ENCODE assay signal across 8 mouse cellular contexts in the genomic region with DNA sequence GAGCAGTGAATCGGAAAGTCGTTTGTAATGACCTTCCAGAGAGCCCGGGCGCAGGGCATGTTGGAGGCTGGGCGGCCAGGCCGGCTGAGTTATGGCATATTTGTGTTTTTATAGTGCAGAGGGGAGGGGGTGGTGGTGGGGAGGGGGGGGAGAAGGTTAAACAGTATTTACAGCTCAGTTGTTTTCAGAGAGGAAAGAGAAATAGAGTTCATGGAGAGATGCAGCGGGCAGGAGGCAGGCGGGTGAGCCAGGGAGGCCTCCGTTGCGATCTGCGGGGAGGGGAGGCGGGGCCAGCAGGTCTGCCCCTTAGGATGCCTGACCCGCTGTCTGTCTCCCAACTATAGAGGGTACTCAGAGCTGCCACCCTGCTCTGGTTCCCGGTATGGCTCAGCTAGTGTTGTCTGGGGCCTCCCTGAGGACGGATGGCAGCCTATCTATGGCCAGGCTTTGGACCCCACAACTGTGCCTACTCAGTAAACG.
DNase-seq lines count a peak whose midpoint lies in the region; ATAC-seq and TF ChIP-seq lines count a peak whose summit lies in the region.

No protein-coding gene starts in this region.

- H3K36me3 ChIP-seq in lung, postnatal 0 days (ENCODE audit: insufficient read depth, low read length), result no peaks in the 10 kb centered on the region
- no peaks in the 10 kb centered on the region for H3K36me3 ChIP-seq in hindbrain, embryonic 12.5 days
- H3K36me3 ChIP-seq in limb, embryonic 11.5 days (ENCODE audit: control insufficient read depth, insufficient read depth, low read length), result no peaks in the 10 kb centered on the region
- no peaks in the 10 kb centered on the region for H3K36me3 ChIP-seq in stomach, embryonic 16.5 days (ENCODE audit: control insufficient read depth, insufficient read depth, low read length)

- H3K4me2 ChIP-seq in lung, postnatal 0 days (replicated peaks; ENCODE audit: low read depth, low read length), result no peak overlapping the region
- H3K4me2 ChIP-seq in hindbrain, embryonic 12.5 days (replicated peaks), result peak overlapping the region; percentile 45
- peak overlapping the region; percentile 39 for H3K4me2 ChIP-seq in limb, embryonic 11.5 days (ENCODE audit: low read depth, severe bottlenecking)
- 0 out of 2 replicates have a peak overlapping the region, but pooled peaks have one; percentile 10 for H3K4me2 ChIP-seq in stomach, embryonic 16.5 days (ENCODE audit: low read depth, low read length)

- DNase-seq in lung, postnatal 0 days (ENCODE audit: low spot score), result no peak
- no peak for DNase-seq in lung, postnatal 14 days
- peak; percentile 58 for DNase-seq in limb, embryonic 11.5 days (ENCODE audit: low spot score)
- DNase-seq in natural killer cell, adult 2 months (ENCODE audit: low spot score in 2 of 2), result no peak

- no peak for TF ChIP-seq EP300 in lung, postnatal 0 days (IDR thresholded peaks at IDR 0.05)

- 0 out of 2 replicates have a peak overlapping the region, but pooled peaks have one; percentile 27 for H3K27ac ChIP-seq in lung, postnatal 0 days (ENCODE audit: low read length)
- peak overlapping the region; percentile 71 for H3K27ac ChIP-seq in hindbrain, embryonic 12.5 days
- peak overlapping the region; percentile 49 for H3K27ac ChIP-seq in limb, embryonic 11.5 days (replicated peaks; ENCODE audit: low read depth, low read length)
- peak overlapping the region; percentile 57 for H3K27ac ChIP-seq in stomach, embryonic 16.5 days (ENCODE audit: low read length)

- 30% methylated on average over 16 of the region's 16 CpGs for WGBS in lung, postnatal 0 days
- WGBS in hindbrain, embryonic 12.5 days, result 8% methylated on average over 16 of the region's 16 CpGs
- WGBS in limb, embryonic 11.5 days, result 7% methylated on average over 16 of the region's 16 CpGs
- WGBS in stomach, embryonic 16.5 days, result 22% methylated on average over 16 of the region's 16 CpGs

- no peaks in the 10 kb centered on the region for H3K9me3 ChIP-seq in lung, postnatal 0 days (ENCODE audit: low read length)
- H3K9me3 ChIP-seq in hindbrain, embryonic 12.5 days (replicated peaks), result no peaks in the 10 kb centered on the region
- no peaks in the 10 kb centered on the region for H3K9me3 ChIP-seq in limb, embryonic 11.5 days (ENCODE audit: control insufficient read depth, low read length)
- H3K9me3 ChIP-seq in stomach, embryonic 16.5 days (replicated peaks; ENCODE audit: control insufficient read depth, low read length), result no peaks in the 10 kb centered on the region

- peaks cover 4% of the 10 kb centered on the region; the same call in 1 of the 2 replicates for H3K4me1 ChIP-seq in lung, postnatal 0 days (ENCODE audit: insufficient read depth, low read depth, low read length)
- peaks cover 92% of the 10 kb centered on the region for H3K4me1 ChIP-seq in hindbrain, embryonic 12.5 days
- H3K4me1 ChIP-seq in limb, embryonic 11.5 days (ENCODE audit: control insufficient read depth, insufficient read depth, low read length), result peaks cover 79% of the 10 kb centered on the region
- H3K4me1 ChIP-seq in stomach, embryonic 16.5 days (ENCODE audit: control insufficient read depth, insufficient read depth, low read length), result peaks cover 59% of the 10 kb centered on the region

- H3K4me3 ChIP-seq in lung, postnatal 0 days (ENCODE audit: low read depth, low read length), result no peak overlapping the region
- peak overlapping the region; percentile 8 for H3K4me3 ChIP-seq in hindbrain, embryonic 12.5 days
- H3K4me3 ChIP-seq in limb, embryonic 11.5 days (ENCODE audit: low read depth, low read length), result peak overlapping the region; percentile 7; the same call in 1 of the 2 replicates
- H3K4me3 ChIP-seq in stomach, embryonic 16.5 days (replicated peaks; ENCODE audit: low read length), result no peak overlapping the region

- TF ChIP-seq CTCF in lung, postnatal 0 days (IDR thresholded peaks at IDR 0.05), result 0 out of 2 replicates have a peak, but pooled peaks have one; percentile 17

- H3K27me3 ChIP-seq in lung, postnatal 0 days (replicated peaks; ENCODE audit: insufficient read depth, low read length), result no peaks in the 10 kb centered on the region
- H3K27me3 ChIP-seq in hindbrain, embryonic 12.5 days, result peaks cover 88% of the 10 kb centered on the region
- peaks cover 2% of the 10 kb centered on the region; the same call in 1 of the 2 replicates for H3K27me3 ChIP-seq in limb, embryonic 11.5 days (ENCODE audit: control insufficient read depth, insufficient read depth, low read length)
- peaks cover 4% of the 10 kb centered on the region for H3K27me3 ChIP-seq in stomach, embryonic 16.5 days (ENCODE audit: control insufficient read depth, insufficient read depth, low read length)

- no peak overlapping the region for H3K9ac ChIP-seq in lung, postnatal 0 days (replicated peaks; ENCODE audit: low read depth)
- H3K9ac ChIP-seq in hindbrain, embryonic 12.5 days, result peak overlapping the region; percentile 43; the same call in 1 of the 2 replicates
- no peak overlapping the region for H3K9ac ChIP-seq in limb, embryonic 11.5 days (ENCODE audit: low read length)
- no peak overlapping the region for H3K9ac ChIP-seq in stomach, embryonic 16.5 days (ENCODE audit: low read length)

- no peak for ATAC-seq in lung, postnatal 0 days
- peak; percentile 49 for ATAC-seq in hindbrain, embryonic 12.5 days (ENCODE audit: low FRiP score)
- ATAC-seq in limb, embryonic 11.5 days (ENCODE audit: insufficient number of reproducible peaks, low FRiP score, low TSS enrichment, low read depth), result no peak
- no peak for ATAC-seq in stomach, embryonic 16.5 days (ENCODE audit: insufficient read depth, low FRiP score)
- no peak for ATAC-seq in megakaryocyte progenitor cell, adult 5-6 weeks (replicated peaks; ENCODE audit: poor library complexity)
- ATAC-seq in granulocyte monocyte progenitor cell, adult 5-6 weeks (replicated peaks; ENCODE audit: poor library complexity, severe bottlenecking), result no peak

Comparison
In these comparisons a context has a peak if more than half of its experiments do, and no peak if none do; other contexts are left out.
1. H3K4me3 ChIP-seq: peak in hindbrain, embryonic 12.5 days (single experiment) and limb, embryonic 11.5 days (single experiment); none in lung, postnatal 0 days (single experiment) and stomach, embryonic 16.5 days (single experiment).
2. Peak in every context shown above with its lines, with median percentiles within 50 percentile points of each other: H3K27ac ChIP-seq.